ENCODE assay signal across 10 mouse cellular contexts in the genomic region with DNA sequence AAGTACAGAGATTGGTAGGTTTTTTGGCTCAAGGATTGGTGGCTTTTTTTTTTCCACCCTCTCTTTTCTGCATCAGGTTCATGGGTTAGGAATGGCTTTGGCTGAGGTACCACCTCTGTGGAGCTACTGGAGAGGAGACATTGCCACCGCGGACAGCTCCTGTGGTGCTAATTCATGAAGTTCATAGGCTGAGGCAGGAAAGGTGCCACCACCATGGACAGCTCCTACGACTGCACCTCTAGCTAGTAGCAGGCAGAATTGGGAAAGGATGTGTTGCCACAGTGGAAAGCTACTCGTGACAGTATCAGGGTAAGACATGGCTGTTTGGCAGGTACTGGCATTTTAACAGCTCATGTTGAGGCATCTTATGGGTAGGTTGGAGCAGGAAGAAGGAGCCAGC. TPM values are rescaled to one million over a fixed set of nuclear protein-coding genes. Genes with fewer than 3 reads are reported as not detected.
DNase-seq lines count a peak whose midpoint lies in the region; ATAC-seq and TF ChIP-seq lines count a peak whose summit lies in the region.
"Had no signal": no experiment of that assay in that cellular context is flagged by ENCODE, and none has a peak within 500 bp of the region (broad histone marks: within the 10 kb centered on the region; RNA-seq: fewer than 3 reads in every experiment).

No protein-coding gene starts in this region.

- WGBS in embryonic facial prominence, embryonic 14.5 days = 68% methylated on average over 4 of the region's 4 CpGs
- WGBS in lung, embryonic 14.5 days = 39% methylated on average over 4 of the region's 4 CpGs
- 78% methylated on average over 4 of the region's 4 CpGs for WGBS in forebrain, embryonic 13.5 days

- no peak for TF ChIP-seq POLR2A in CH12.LX (IDR thresholded peaks at IDR 0.05; ENCODE audit: low read depth, low read length)

- peaks cover 10 to 37% of the 10 kb centered on the region in 2 experiments for H3K36me3 ChIP-seq in CH12.LX (replicated peaks in 1 of 2; ENCODE audit: control insufficient read depth in 1 of 2, insufficient read depth in 1 of 2, low read length in 1 of 2)
- H3K36me3 ChIP-seq in embryonic facial prominence, embryonic 14.5 days (ENCODE audit: control insufficient read depth, insufficient read depth, low read length) = peaks cover 12% of the 10 kb centered on the region
- peaks cover 21% of the 10 kb centered on the region for H3K36me3 ChIP-seq in lung, embryonic 14.5 days (ENCODE audit: insufficient read depth)
- peaks cover 26% of the 10 kb centered on the region for H3K36me3 ChIP-seq in forebrain, embryonic 13.5 days (ENCODE audit: poor library complexity, severe bottlenecking)

- H3K27me3 ChIP-seq in CH12.LX (replicated peaks) = no peaks in the 10 kb centered on the region
- no peaks in the 10 kb centered on the region for H3K27me3 ChIP-seq in embryonic facial prominence, embryonic 14.5 days (replicated peaks; ENCODE audit: control insufficient read depth, insufficient read depth, low read length)
- H3K27me3 ChIP-seq in lung, embryonic 14.5 days (ENCODE audit: insufficient read depth, low read length) = no peaks in the 10 kb centered on the region
- no peaks in the 10 kb centered on the region for H3K27me3 ChIP-seq in forebrain, embryonic 13.5 days
- H3K27me3 ChIP-seq: embryonic facial prominence, embryonic 13.5 days; liver, embryonic 15.5 days had no signal

- no peak overlapping the region for H3K4me3 ChIP-seq in CH12.LX (replicated peaks in 1 of 3; ENCODE audit: low read depth in 2 of 3, low read length in 2 of 3, poor library complexity in 1 of 3)
- H3K4me3 ChIP-seq in embryonic facial prominence, embryonic 14.5 days (ENCODE audit: low read depth, low read length) = no peak overlapping the region
- no peak overlapping the region for H3K4me3 ChIP-seq in lung, embryonic 14.5 days (ENCODE audit: low read depth, low read length)
- no peak overlapping the region for H3K4me3 ChIP-seq in forebrain, embryonic 13.5 days
- H3K4me3 ChIP-seq: embryonic facial prominence, embryonic 13.5 days; liver, embryonic 15.5 days had no signal

- H3K9ac ChIP-seq in CH12.LX (ENCODE audit: insufficient read depth, low read depth) = no peak overlapping the region
- no peak overlapping the region for H3K9ac ChIP-seq in embryonic facial prominence, embryonic 14.5 days (ENCODE audit: low read depth, low read length)
- H3K9ac ChIP-seq in lung, embryonic 14.5 days = no peak overlapping the region
- no peak overlapping the region for H3K9ac ChIP-seq in forebrain, embryonic 13.5 days
- H3K9ac ChIP-seq: embryonic facial prominence, embryonic 13.5 days; liver, embryonic 15.5 days had no signal

- TF ChIP-seq RAD21 in CH12.LX (IDR thresholded peaks at IDR 0.05; ENCODE audit: low read depth, low read length) = no peak

- peaks cover 0 to 7% of the 10 kb centered on the region in 2 experiments; a peak in 2 of 4 replicates for H3K4me1 ChIP-seq in CH12.LX (ENCODE audit: control insufficient read depth in 1 of 2, insufficient read depth in 2 of 2)
- H3K4me1 ChIP-seq in embryonic facial prominence, embryonic 14.5 days (ENCODE audit: control insufficient read depth, insufficient read depth, low read length) = peaks cover 6% of the 10 kb centered on the region; the same call in 1 of the 2 replicates
- peaks cover 3% of the 10 kb centered on the region for H3K4me1 ChIP-seq in lung, embryonic 14.5 days (ENCODE audit: insufficient read depth)
- peaks cover 8% of the 10 kb centered on the region for H3K4me1 ChIP-seq in forebrain, embryonic 13.5 days

- DNase-seq in CH12.LX (ENCODE audit: extremely low read depth) = no peak
- DNase-seq in Muller cell, postnatal 12 days (ENCODE audit: inconsistent ontology term) = peak; percentile 41
- peak; percentile 61 for DNase-seq in embryonic facial prominence, embryonic 14.5 days (ENCODE audit: low spot score)
- peak; percentile 69 for DNase-seq in lung, embryonic 14.5 days
- DNase-seq in right cerebral cortex, adult 18-20 months = no peak

- no peak overlapping the region for H3K4me2 ChIP-seq in CH12.LX (ENCODE audit: insufficient read depth, low read depth, poor library complexity, severe bottlenecking)
- no peak overlapping the region for H3K4me2 ChIP-seq in embryonic facial prominence, embryonic 14.5 days (ENCODE audit: low read depth, low read length)
- no peak overlapping the region for H3K4me2 ChIP-seq in lung, embryonic 14.5 days
- no peak overlapping the region for H3K4me2 ChIP-seq in forebrain, embryonic 13.5 days
- H3K4me2 ChIP-seq: embryonic facial prominence, embryonic 13.5 days; liver, embryonic 15.5 days had no signal

- TF ChIP-seq EP300 in CH12.LX (IDR thresholded peaks at IDR 0.05; ENCODE audit: low read length) = no peak

- dilution Hi-C loops in CH12.LX (cut with MboI; ENCODE audit: extremely low pct_ligation_motif_present, extremely low pct_unique_long_range_greater_than_20kb, low sequenced_read_pairs) = no loop called here

- in situ Hi-C loops in CH12.LX (cut with MboI; ENCODE audit: low pct_ligation_motif_present, low pct_unique_long_range_greater_than_20kb, low sequenced_read_pairs) = no loop called here

- no peaks in the 10 kb centered on the region for H3K9me3 ChIP-seq in CH12.LX (replicated peaks; ENCODE audit: low read length)
- H3K9me3 ChIP-seq in embryonic facial prominence, embryonic 14.5 days (ENCODE audit: control insufficient read depth, low read length) = no peaks in the 10 kb centered on the region
- no peaks in the 10 kb centered on the region for H3K9me3 ChIP-seq in lung, embryonic 14.5 days (ENCODE audit: low read depth, low read length)
- no peaks in the 10 kb centered on the region for H3K9me3 ChIP-seq in forebrain, embryonic 13.5 days (replicated peaks)
- H3K9me3 ChIP-seq: embryonic facial prominence, embryonic 13.5 days; liver, embryonic 15.5 days had no signal

- no peak for TF ChIP-seq CTCF in CH12.LX (conservative IDR thresholded peaks at IDR 0.05 in 1 of 2, IDR thresholded peaks at IDR 0.05 in 1 of 2; ENCODE audit: low read depth in 2 of 2, low read length in 2 of 2)
- TF ChIP-seq CTCF in lung, embryonic 14.5 days (IDR thresholded peaks at IDR 0.05; ENCODE audit: low read depth) = no peak

- H3K79me2 ChIP-seq in CH12.LX (replicated peaks; ENCODE audit: control insufficient read depth, extremely low read depth, insufficient read depth, poor library complexity, severe bottlenecking) = peaks cover 9% of the 10 kb centered on the region

- H3K27ac ChIP-seq in CH12.LX (ENCODE audit: insufficient read depth, low read depth) = no peak overlapping the region
- no peak overlapping the region for H3K27ac ChIP-seq in embryonic facial prominence, embryonic 14.5 days (replicated peaks; ENCODE audit: low read depth, low read length)
- no peak overlapping the region for H3K27ac ChIP-seq in lung, embryonic 14.5 days (ENCODE audit: low read depth)
- H3K27ac ChIP-seq in forebrain, embryonic 13.5 days = no peak overlapping the region
- H3K27ac ChIP-seq: embryonic facial prominence, embryonic 13.5 days; liver, embryonic 15.5 days had no signal

- no peak for ATAC-seq in embryonic facial prominence, embryonic 14.5 days (ENCODE audit: low read depth)
- ATAC-seq in lung, embryonic 14.5 days (ENCODE audit: insufficient read depth) = no peak
- no peak for ATAC-seq in cerebellum, adult (ENCODE audit: insufficient number of reproducible peaks, low FRiP score, low TSS enrichment)
- ATAC-seq in megakaryocyte, adult 5-6 weeks (ENCODE audit: poor library complexity, severe bottlenecking) = no peak
- no peak for ATAC-seq in forebrain, embryonic 13.5 days

TF ChIP-seq in CH12.LX, 34 proteins besides CTCF, POLR2A, EP300 and RAD21 (continues in another document):
- TF ChIP-seq MAX (IDR thresholded peaks at IDR 0.05; ENCODE audit: low read length) (no peak), MXI1 (IDR thresholded peaks at IDR 0.05; ENCODE audit: low read depth, low read length) (peak; percentile 70; the same call in 1 of the 2 replicates), BHLHE40 (IDR thresholded peaks at IDR 0.05; ENCODE audit: low read depth, low read length) (no peak), POLR2AphosphoS2 (IDR thresholded peaks at IDR 0.05; ENCODE audit: low read depth, low read length) (no peak), SIN3A (IDR thresholded peaks at IDR 0.05; ENCODE audit: low read length) (peak; percentile 91), JUN (IDR thresholded peaks at IDR 0.05; ENCODE audit: insufficient read depth, low read depth, low read length) (no peak), SMC3 (IDR thresholded peaks at IDR 0.05; ENCODE audit: low read depth, low read length) (no peak), PAX5 (IDR thresholded peaks at IDR 0.05; ENCODE audit: low read length) (no peak), JUND (conservative IDR thresholded peaks at IDR 0.05; ENCODE audit: low read depth, low read length) (no peak)

RNA-seq across cellular contexts. Expression of a gene that starts 4.0 kb away (rescaled TPM):
- total RNA-seq in CH12.LX (2012; rRNA removed) (40.5 and 45.0 TPM in 2 replicates), CH12.LX (2014; rRNA removed) (16.1 and 18.6 TPM in 2 replicates)
- 87.5 and 109 TPM in 2 replicates for polyA plus RNA-seq in CH12.LX (2012; ENCODE audit: insufficient read length, low read depth)
- polyA plus RNA-seq in embryonic facial prominence, embryonic 14.5 days (2014; fragmentation: Nextera tagmentation; extraction: Ambion mirVana) = 32.6 and 39.5 TPM in 2 replicates
- polyA plus RNA-seq in lung, embryonic 14.5 days (2014; fragmentation: Nextera tagmentation; extraction: Ambion mirVana) = 64.6 and 67.6 TPM in 2 replicates
- 20.7 and 22.1 TPM in 2 replicates for total RNA-seq in megakaryocyte, adult 5-6 weeks (2015)
- 12.3 and 26.8 TPM in 2 replicates for total RNA-seq in megakaryocyte, adult 5-6 weeks (2017)
- 42.9 and 50.7 TPM in 2 replicates for polyA plus RNA-seq in forebrain, embryonic 13.5 days (2015; fragmentation: Nextera tagmentation; extraction: Ambion mirVana)

RNA-seq across cellular contexts. Expression of a gene that starts 48.3 kb away (rescaled TPM):
- total RNA-seq in CH12.LX (2012; rRNA removed) = 49.9 and 52.0 TPM in 2 replicates
- 59.1 and 61.2 TPM in 2 replicates for total RNA-seq in CH12.LX (2014; rRNA removed)
- 41.8 and 48.1 TPM in 2 replicates for polyA plus RNA-seq in CH12.LX (2012; ENCODE audit: insufficient read length, low read depth)
- 34.8 and 37.5 TPM in 2 replicates for polyA plus RNA-seq in embryonic facial prominence, embryonic 14.5 days (2014; fragmentation: Nextera tagmentation; extraction: Ambion mirVana)
- polyA plus RNA-seq in lung, embryonic 14.5 days (2014; fragmentation: Nextera tagmentation; extraction: Ambion mirVana) = 36.1 and 38.9 TPM in 2 replicates
- 7.0 and 10.7 TPM in 2 replicates for total RNA-seq in megakaryocyte, adult 5-6 weeks (2015)
- 15.1 and 20.2 TPM in 2 replicates for total RNA-seq in megakaryocyte, adult 5-6 weeks (2017)
- polyA plus RNA-seq in forebrain, embryonic 13.5 days (2015; fragmentation: Nextera tagmentation; extraction: Ambion mirVana) = 44.7 and 49.6 TPM in 2 replicates

RNA-seq across cellular contexts. Expression of a gene that starts 59.0 kb away (rescaled TPM):
- total RNA-seq in CH12.LX (2012; rRNA removed) = 9.5 and 18.2 TPM in 2 replicates
- 0.93 and 1.8 TPM in 2 replicates for total RNA-seq in CH12.LX (2014; rRNA removed)
- 1.1 and 2.7 TPM in 2 replicates for polyA plus RNA-seq in CH12.LX (2012; ENCODE audit: insufficient read length, low read depth)
- polyA plus RNA-seq in embryonic facial prominence, embryonic 14.5 days (2014; fragmentation: Nextera tagmentation; extraction: Ambion mirVana) = 8.4 and 11.2 TPM in 2 replicates
- polyA plus RNA-seq in lung, embryonic 14.5 days (2014; fragmentation: Nextera tagmentation; extraction: Ambion mirVana) = 24.9 and 25.3 TPM in 2 replicates
- total RNA-seq in megakaryocyte, adult 5-6 weeks (2015) = not detected in 2 replicates
- total RNA-seq in megakaryocyte, adult 5-6 weeks (2017) = not detected in 2 replicates
- 1.7 and 2.5 TPM in 2 replicates for polyA plus RNA-seq in forebrain, embryonic 13.5 days (2015; fragmentation: Nextera tagmentation; extraction: Ambion mirVana)

Comparison
In these comparisons a context has a peak if more than half of its experiments do, and no peak if none do; other contexts are left out.
1. DNase-seq: peak in Muller cell, postnatal 12 days (single experiment), embryonic facial prominence, embryonic 14.5 days (single experiment) and lung, embryonic 14.5 days (single experiment); none in CH12.LX (single experiment) and right cerebral cortex, adult 18-20 months (single experiment).